In the genomic region with DNA sequence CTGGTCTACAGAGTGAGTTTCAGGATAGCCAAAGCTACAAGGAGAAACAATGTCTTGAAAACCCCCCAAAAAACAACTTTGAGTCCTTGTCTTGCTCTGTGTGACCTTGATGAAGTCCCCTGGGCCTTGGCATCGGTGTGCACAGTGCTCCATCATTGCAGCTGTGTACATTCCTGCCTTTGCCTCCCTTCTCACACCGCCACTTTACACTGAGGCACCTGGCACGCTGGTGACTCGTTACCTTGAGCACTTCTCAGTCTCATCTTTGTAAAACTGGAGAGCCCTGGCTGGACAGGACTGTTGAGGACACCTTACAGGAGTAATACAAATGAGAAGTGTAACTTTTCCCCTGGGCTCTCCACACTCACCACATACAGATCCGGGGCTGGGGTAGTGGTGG, we compare ENCODE assay signal across 10 mouse cellular contexts. TPM values are rescaled to one million over a fixed set of nuclear protein-coding genes. Genes with fewer than 3 reads are reported as not detected.
A peak's percentile ranks its signal among the peaks of the same experiment; 100 is the strongest.
DNase-seq lines count a peak whose midpoint lies in the region; ATAC-seq and TF ChIP-seq lines count a peak whose summit lies in the region.
"Had no signal": no experiment of that assay in that cellular context is flagged by ENCODE, and none has a peak within 500 bp of the region (broad histone marks: within the 10 kb centered on the region; RNA-seq: fewer than 3 reads in every experiment).

No protein-coding gene starts in this region.

- H3K4me1 ChIP-seq in heart, adult 2 months (ENCODE audit: control insufficient read depth, insufficient read depth, low read length): peaks cover 8% of the 10 kb centered on the region
- no peaks in the 10 kb centered on the region for H3K4me1 ChIP-seq in ES-Bruce4 (ENCODE audit: control insufficient read depth, insufficient read depth, low read length)
- peaks cover 17% of the 10 kb centered on the region for H3K4me1 ChIP-seq in heart, postnatal 0 days (ENCODE audit: control insufficient read depth, insufficient read depth)
- peaks cover 38% of the 10 kb centered on the region for H3K4me1 ChIP-seq in liver, embryonic 16.5 days (ENCODE audit: control insufficient read depth, low read depth, low read length)

- TF ChIP-seq EP300 in heart, adult 2 months (IDR thresholded peaks at IDR 0.05; ENCODE audit: insufficient read depth, low read depth, low read length): no peak
- TF ChIP-seq EP300 in ES-Bruce4 (IDR thresholded peaks at IDR 0.05; ENCODE audit: insufficient read depth, low read depth, low read length): no peak
- no peak for TF ChIP-seq EP300 in heart, postnatal 0 days (IDR thresholded peaks at IDR 0.05; ENCODE audit: low read depth)

- no peak for TF ChIP-seq POLR2A in heart, adult 2 months (IDR thresholded peaks at IDR 0.05; ENCODE audit: insufficient read depth, low read depth, low read length)
- no peak for TF ChIP-seq POLR2A in ES-Bruce4 (IDR thresholded peaks at IDR 0.05; ENCODE audit: insufficient read depth, low read length)

- H3K36me3 ChIP-seq in heart, adult 2 months (ENCODE audit: control insufficient read depth, insufficient read depth, low read length): no peaks in the 10 kb centered on the region
- H3K36me3 ChIP-seq in ES-Bruce4 (ENCODE audit: control insufficient read depth, insufficient read depth, low read length, poor library complexity, severe bottlenecking): peaks cover 22% of the 10 kb centered on the region
- H3K36me3 ChIP-seq in heart, postnatal 0 days (replicated peaks; ENCODE audit: control insufficient read depth, insufficient read depth, low read length): peaks cover 47% of the 10 kb centered on the region
- H3K36me3 ChIP-seq in liver, embryonic 16.5 days (ENCODE audit: control insufficient read depth, insufficient read depth): peaks cover 33% of the 10 kb centered on the region

- H3K79me2 ChIP-seq in heart, adult 2 months (replicated peaks; ENCODE audit: control insufficient read depth, insufficient read depth, low read length): no peaks in the 10 kb centered on the region

- intact Hi-C loops in heart, adult 2 months (cut with DNase I): loop anchor here (5.0 kb wide), 3 partner anchors 75 to 180 kb away; a partner anchor contains a TSS
- intact Hi-C loops in heart, postnatal 36 days (cut with DNase I): loop anchor here (5.0 kb wide), 1 partner anchor 180 kb away; a partner anchor contains a TSS

- no peak for TF ChIP-seq CTCF in heart, adult 2 months (IDR thresholded peaks at IDR 0.05)
- TF ChIP-seq CTCF in ES-Bruce4 (IDR thresholded peaks at IDR 0.05; ENCODE audit: low read depth, low read length): no peak
- TF ChIP-seq CTCF in heart, postnatal 0 days (IDR thresholded peaks at IDR 0.05; ENCODE audit: low read depth): no peak

- H3K27me3 ChIP-seq in heart, adult 2 months (ENCODE audit: control insufficient read depth, insufficient read depth, low read length): no peaks in the 10 kb centered on the region
- H3K27me3 ChIP-seq in ES-Bruce4 (ENCODE audit: control insufficient read depth, insufficient read depth, low read length, poor library complexity, severe bottlenecking): no peaks in the 10 kb centered on the region
- no peaks in the 10 kb centered on the region for H3K27me3 ChIP-seq in heart, postnatal 0 days (ENCODE audit: control insufficient read depth, insufficient read depth, low read length)
- no peaks in the 10 kb centered on the region for H3K27me3 ChIP-seq in liver, embryonic 16.5 days (ENCODE audit: control insufficient read depth, insufficient read depth, low read depth, low read length)

- no peaks in the 10 kb centered on the region for H3K9me3 ChIP-seq in ES-Bruce4 (replicated peaks; ENCODE audit: control insufficient read depth, insufficient read depth, low read length, poor library complexity, severe bottlenecking)
- no peaks in the 10 kb centered on the region for H3K9me3 ChIP-seq in heart, postnatal 0 days (replicated peaks; ENCODE audit: control insufficient read depth, low read length)
- H3K9me3 ChIP-seq in liver, embryonic 16.5 days (replicated peaks; ENCODE audit: control insufficient read depth, low read length): no peaks in the 10 kb centered on the region

- 62% methylated on average over 5 of the region's 5 CpGs for WGBS in heart, adult 2 months
- 55% methylated on average over 5 of the region's 5 CpGs for WGBS in heart, postnatal 0 days
- WGBS in liver, embryonic 16.5 days (ENCODE audit: insufficient replicate concordance): 70% methylated on average over 5 of the region's 5 CpGs

- peak overlapping the region; percentile 92 for H3K4me2 ChIP-seq in heart, postnatal 0 days (ENCODE audit: low read depth, low read length)
- peak overlapping the region; percentile 97 for H3K4me2 ChIP-seq in liver, embryonic 16.5 days (ENCODE audit: low read depth, low read length)

- no peak overlapping the region for H3K4me3 ChIP-seq in heart, adult 2 months
- no peak overlapping the region for H3K4me3 ChIP-seq in ES-Bruce4 (ENCODE audit: low read depth, low read length)
- peak overlapping the region; percentile 98 for H3K4me3 ChIP-seq in heart, postnatal 0 days (ENCODE audit: low read depth, low read length)
- peak overlapping the region; percentile 92 for H3K4me3 ChIP-seq in liver, embryonic 16.5 days (ENCODE audit: low read depth, low read length)

- H3K27ac ChIP-seq in heart, adult 2 months: peak overlapping the region; percentile 75; the same call in 1 of the 2 replicates
- H3K27ac ChIP-seq in ES-Bruce4 (ENCODE audit: insufficient read depth, low read length): no peak overlapping the region
- no peak overlapping the region for H3K27ac ChIP-seq in heart, postnatal 0 days (ENCODE audit: low read depth)
- H3K27ac ChIP-seq in liver, embryonic 16.5 days (ENCODE audit: low read length): peak overlapping the region; percentile 72

- no peak for DNase-seq in heart, adult 2 months
- no peak for DNase-seq in heart, postnatal 36 days
- DNase-seq in heart, postnatal 0 days (ENCODE audit: low spot score): no peak
- DNase-seq in spleen, postnatal 4 days (ENCODE audit: low spot score in 2 of 2): no peak
- no peak for DNase-seq in left cerebral cortex, adult 9 months (ENCODE audit: low spot score in 2 of 2)
- DNase-seq in cerebellum, postnatal 10 days: no peak
- DNase-seq: gastrocnemius, postnatal 14 days had no signal

- no peak overlapping the region for H3K9ac ChIP-seq in heart, adult 2 months (ENCODE audit: low read depth, low read length)
- H3K9ac ChIP-seq in ES-Bruce4 (ENCODE audit: low read depth, poor library complexity, severe bottlenecking): peak overlapping the region; percentile 28; the same call in 1 of the 2 replicates
- no peak overlapping the region for H3K9ac ChIP-seq in heart, postnatal 0 days (replicated peaks; ENCODE audit: low read depth, low read length)
- peak overlapping the region; percentile 69; the same call in 1 of the 2 replicates for H3K9ac ChIP-seq in liver, embryonic 16.5 days (ENCODE audit: low read depth, low read length)

- ATAC-seq in heart, postnatal 0 days (ENCODE audit: insufficient read depth, low read depth): no peak
- ATAC-seq in liver, embryonic 16.5 days (ENCODE audit: low read depth): no peak

RNA-seq across cellular contexts. Expression of a gene that starts 1.2 kb away (rescaled TPM):
- total RNA-seq in heart, adult 2 months (2021): 10 to 100 TPM; 10.4 to 11.7 TPM
- polyA plus RNA-seq in heart, adult 2 months (2012; rRNA removed): 10.6 and 11.4 TPM in 2 replicates
- 10 to 100 TPM; 10.4 to 12.1 TPM for total RNA-seq in heart, postnatal 36 days (2021)
- 3.3 and 4.7 TPM in 2 replicates for polyA plus RNA-seq in ES-Bruce4 (2011; ENCODE audit: insufficient read depth, insufficient read length, low read depth, missing spikeins)
- 9.9 and 15.0 TPM in 2 replicates for total RNA-seq in heart, postnatal 0 days (2014; rRNA removed; ENCODE audit: low replicate concordance)
- 16.0 and 17.6 TPM in 2 replicates for polyA plus RNA-seq in heart, postnatal 0 days (2015; fragmentation: Nextera tagmentation; extraction: Ambion mirVana)
- polyA plus RNA-seq in liver, embryonic 16.5 days (2015; fragmentation: Nextera tagmentation; extraction: Ambion mirVana): 5.9 and 6.5 TPM in 2 replicates

RNA-seq across cellular contexts. Expression of a gene that starts 1.4 kb away (rescaled TPM):
- total RNA-seq in heart, adult 2 months (2021): 10 to 100 TPM; 41.0 to 44.8 TPM
- 18.2 and 27.3 TPM in 2 replicates for polyA plus RNA-seq in heart, adult 2 months (2012; rRNA removed)
- 10 to 100 TPM; 42.3 to 43.1 TPM for total RNA-seq in heart, postnatal 36 days (2021)
- 39.4 and 41.6 TPM in 2 replicates for polyA plus RNA-seq in ES-Bruce4 (2011; ENCODE audit: insufficient read depth, insufficient read length, low read depth, missing spikeins)
- 20.7 and 26.6 TPM in 2 replicates for total RNA-seq in heart, postnatal 0 days (2014; rRNA removed; ENCODE audit: low replicate concordance)
- 21.3 and 23.1 TPM in 2 replicates for polyA plus RNA-seq in heart, postnatal 0 days (2015; fragmentation: Nextera tagmentation; extraction: Ambion mirVana)
- polyA plus RNA-seq in liver, embryonic 16.5 days (2015; fragmentation: Nextera tagmentation; extraction: Ambion mirVana): 17.5 and 18.0 TPM in 2 replicates

RNA-seq across cellular contexts. Expression of a gene that starts 14.1 kb away (rescaled TPM):
- 10 to 100 TPM; 13.9 to 17.5 TPM for total RNA-seq in heart, adult 2 months (2021)
- 30.1 and 40.1 TPM in 2 replicates for polyA plus RNA-seq in heart, adult 2 months (2012; rRNA removed)
- total RNA-seq in heart, postnatal 36 days (2021): 10 to 100 TPM; 17.7 to 19.0 TPM
- 38.1 and 44.6 TPM in 2 replicates for polyA plus RNA-seq in ES-Bruce4 (2011; ENCODE audit: insufficient read depth, insufficient read length, low read depth, missing spikeins)
- 27.3 and 44.1 TPM in 2 replicates for total RNA-seq in heart, postnatal 0 days (2014; rRNA removed; ENCODE audit: low replicate concordance)
- 22.2 and 23.1 TPM in 2 replicates for polyA plus RNA-seq in heart, postnatal 0 days (2015; fragmentation: Nextera tagmentation; extraction: Ambion mirVana)
- polyA plus RNA-seq in liver, embryonic 16.5 days (2015; fragmentation: Nextera tagmentation; extraction: Ambion mirVana): 19.7 and 21.1 TPM in 2 replicates

RNA-seq across cellular contexts. Expression of a gene that starts 26.0 kb away (rescaled TPM):
- not detected for total RNA-seq in heart, adult 2 months (2021)
- polyA plus RNA-seq in heart, adult 2 months (2012; rRNA removed): not detected in 2 replicates
- not detected for total RNA-seq in heart, postnatal 36 days (2021)
- 2.9 and 3.2 TPM in 2 replicates for polyA plus RNA-seq in ES-Bruce4 (2011; ENCODE audit: insufficient read depth, insufficient read length, low read depth, missing spikeins)
- not detected in 2 replicates for total RNA-seq in heart, postnatal 0 days (2014; rRNA removed; ENCODE audit: low replicate concordance)
- 2.6 and 3.3 TPM in 2 replicates for polyA plus RNA-seq in heart, postnatal 0 days (2015; fragmentation: Nextera tagmentation; extraction: Ambion mirVana)
- 2.9 and 4.3 TPM in 2 replicates for polyA plus RNA-seq in liver, embryonic 16.5 days (2015; fragmentation: Nextera tagmentation; extraction: Ambion mirVana)
- total RNA-seq: adrenal gland, adult 18-20 months; gastrocnemius, postnatal 14 days had no signal

RNA-seq across cellular contexts. Expression of a gene that starts 28.4 kb away (rescaled TPM):
- total RNA-seq in heart, adult 2 months (2021): 10 to 100 TPM; 17.7 to 24.9 TPM
- polyA plus RNA-seq in heart, adult 2 months (2012; rRNA removed): 12.5 and 20.9 TPM in 2 replicates
- total RNA-seq in heart, postnatal 36 days (2021): 10 to 100 TPM; 18.1 to 22.4 TPM
- 4.9 and 6.0 TPM in 2 replicates for polyA plus RNA-seq in ES-Bruce4 (2011; ENCODE audit: insufficient read depth, insufficient read length, low read depth, missing spikeins)
- total RNA-seq in heart, postnatal 0 days (2014; rRNA removed; ENCODE audit: low replicate concordance): 16.8 and 22.0 TPM in 2 replicates
- polyA plus RNA-seq in heart, postnatal 0 days (2015; fragmentation: Nextera tagmentation; extraction: Ambion mirVana): 6.9 and 11.3 TPM in 2 replicates
- polyA plus RNA-seq in liver, embryonic 16.5 days (2015; fragmentation: Nextera tagmentation; extraction: Ambion mirVana): 1.4 and 2.1 TPM in 2 replicates

Comparison
In these comparisons a context has a peak if more than half of its experiments do, and no peak if none do; other contexts are left out.
1. H3K27ac ChIP-seq: peak in heart, adult 2 months (single experiment) and liver, embryonic 16.5 days (single experiment); none in ES-Bruce4 (single experiment) and heart, postnatal 0 days (single experiment).
2. H3K4me3 ChIP-seq: peak in heart, postnatal 0 days (single experiment) and liver, embryonic 16.5 days (single experiment); none in heart, adult 2 months (single experiment) and ES-Bruce4 (single experiment).
3. H3K9ac ChIP-seq: peak in ES-Bruce4 (single experiment) and liver, embryonic 16.5 days (single experiment); none in heart, adult 2 months (single experiment) and heart, postnatal 0 days (single experiment).